In the genomic region with DNA sequence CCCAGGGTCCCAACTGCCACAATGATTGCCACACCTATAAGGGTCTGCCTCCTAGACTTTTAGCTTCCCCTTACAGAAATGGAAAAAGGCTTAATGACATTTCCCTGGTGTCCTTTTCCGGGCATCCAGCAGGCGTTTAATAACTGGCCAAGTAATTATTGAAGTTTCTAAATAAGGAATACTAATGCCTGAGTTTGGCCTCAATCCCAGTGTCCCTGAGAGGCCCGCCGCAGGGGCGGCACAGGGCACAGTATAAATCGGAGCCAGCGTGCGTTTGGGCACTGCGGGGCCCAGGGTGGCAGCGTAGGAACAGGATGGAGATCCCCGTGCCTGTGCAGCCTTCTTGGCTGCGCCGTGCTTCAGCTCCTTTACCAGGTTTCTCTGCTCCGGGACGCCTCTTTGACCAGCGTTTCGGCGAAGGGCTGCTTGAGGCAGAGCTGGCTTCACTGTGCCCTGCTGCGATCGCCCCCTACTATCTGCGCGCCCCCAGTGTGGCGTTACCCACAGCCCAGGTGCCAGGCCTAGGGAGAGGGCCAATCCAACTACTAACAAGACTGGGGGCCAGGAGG, we compare ENCODE assay signal across 8 mouse cellular contexts. TPM values are rescaled to one million over a fixed set of nuclear protein-coding genes. Genes with fewer than 3 reads are reported as not detected.
DNase-seq lines count a peak whose midpoint lies in the region; ATAC-seq and TF ChIP-seq lines count a peak whose summit lies in the region.

No protein-coding gene starts in this region.

- H3K4me2 ChIP-seq in hindbrain, embryonic 14.5 days (replicated peaks) = peak overlapping the region; percentile 74
- H3K4me2 ChIP-seq in myocyte (ENCODE audit: low read depth) = peak overlapping the region; percentile 75

- H3K79me2 ChIP-seq in liver, adult 2 months (ENCODE audit: control insufficient read depth, insufficient read depth, low read length) = no peaks in the 10 kb centered on the region
- no peaks in the 10 kb centered on the region for H3K79me2 ChIP-seq in myocyte (ENCODE audit: control insufficient read depth, insufficient read depth)

- peak; percentile 65; the same call in 1 of the 2 replicates for TF ChIP-seq POLR2A in liver, adult 2 months (IDR thresholded peaks at IDR 0.05; ENCODE audit: extremely low read depth, insufficient read depth, low read length)
- TF ChIP-seq POLR2A in myocyte (IDR thresholded peaks at IDR 0.05; ENCODE audit: insufficient read length, low read depth) = peak; percentile 82

- H3K9me3 ChIP-seq in hindbrain, embryonic 14.5 days (ENCODE audit: control insufficient read depth, low read length) = no peaks in the 10 kb centered on the region

- peaks cover 8% of the 10 kb centered on the region; the same call in 1 of the 2 replicates for H3K27me3 ChIP-seq in hindbrain, embryonic 14.5 days (ENCODE audit: control insufficient read depth, insufficient read depth, low read length)
- H3K27me3 ChIP-seq in liver, adult 2 months (ENCODE audit: control insufficient read depth, insufficient read depth, low read length) = no peaks in the 10 kb centered on the region
- no peaks in the 10 kb centered on the region for H3K27me3 ChIP-seq in myocyte (ENCODE audit: control insufficient read depth, insufficient read depth, insufficient read length)

- H3K27ac ChIP-seq in gastrocnemius, adult 2 months = peak overlapping the region; percentile 98
- peak overlapping the region; percentile 61; the same call in 1 of the 2 replicates for H3K27ac ChIP-seq in hindbrain, embryonic 14.5 days
- H3K27ac ChIP-seq in liver, adult 2 months (replicated peaks; ENCODE audit: insufficient read depth, low read depth, low read length) = peak overlapping the region; percentile 91

- 7% methylated on average over 23 of the region's 23 CpGs for WGBS in hindbrain, embryonic 14.5 days
- 1% methylated on average over 23 of the region's 23 CpGs for whole genome bisulfite sequencing in liver, adult 2 months

- H3ac ChIP-seq in myocyte (ENCODE audit: control insufficient read depth, insufficient read length) = peak overlapping the region; percentile 8

- no peak for TF ChIP-seq CTCF in gastrocnemius, adult 2 months (IDR thresholded peaks at IDR 0.05)
- no peak for TF ChIP-seq CTCF in liver, adult 2 months (IDR thresholded peaks at IDR 0.05; ENCODE audit: low read depth, low read length)

- peak; percentile 24 for DNase-seq in embryo, embryonic 11 days
- no peak for DNase-seq in embryo, embryonic 10.5 days (ENCODE audit: low spot score)
- peak; percentile 61 to 71 for DNase-seq in cerebellum, adult 18-20 months
- DNase-seq in gastrocnemius, adult 2 months = peak; percentile 85
- no peak for DNase-seq in hindbrain, embryonic 14.5 days (ENCODE audit: low spot score)
- DNase-seq in liver, adult 2 months (ENCODE audit: extremely low read depth, low read depth, low spot score) = peak; percentile 65

- no peak for ATAC-seq in hindbrain, embryonic 14.5 days (ENCODE audit: low FRiP score)
- no peak for ATAC-seq in monocyte, adult 5-6 weeks (replicated peaks; ENCODE audit: insufficient number of reproducible peaks, low FRiP score, low TSS enrichment, poor library complexity, severe bottlenecking)

- intact Hi-C loops in gastrocnemius, adult 2 months (cut with DNase I) = no loop called here

- H3K36me3 ChIP-seq in hindbrain, embryonic 14.5 days (replicated peaks; ENCODE audit: control insufficient read depth, insufficient read depth) = peaks cover 36% of the 10 kb centered on the region
- peaks cover 5% of the 10 kb centered on the region; the same call in 1 of the 2 replicates for H3K36me3 ChIP-seq in liver, adult 2 months (ENCODE audit: control insufficient read depth, insufficient read depth, low read length)
- peaks cover 16% of the 10 kb centered on the region for H3K36me3 ChIP-seq in myocyte (ENCODE audit: control insufficient read depth, insufficient read depth)

- H3K4me3 ChIP-seq in gastrocnemius, adult 2 months = peak overlapping the region; percentile 78
- peak overlapping the region; percentile 54 for H3K4me3 ChIP-seq in hindbrain, embryonic 14.5 days (replicated peaks; ENCODE audit: low read length)
- peak overlapping the region; percentile 69 for H3K4me3 ChIP-seq in liver, adult 2 months (ENCODE audit: insufficient read depth, low read depth, low read length)
- peak overlapping the region; percentile 68 for H3K4me3 ChIP-seq in myocyte

- H3K9ac ChIP-seq in hindbrain, embryonic 14.5 days = peak overlapping the region; percentile 50; the same call in 1 of the 2 replicates
- peak overlapping the region; percentile 84 for H3K9ac ChIP-seq in liver, adult 2 months (ENCODE audit: low read depth, low read length)

- H3K4me1 ChIP-seq in hindbrain, embryonic 14.5 days (replicated peaks; ENCODE audit: control insufficient read depth, insufficient read depth, low read length) = peaks cover 14% of the 10 kb centered on the region
- peaks cover 5% of the 10 kb centered on the region; the same call in 1 of the 2 replicates for H3K4me1 ChIP-seq in liver, adult 2 months (ENCODE audit: control insufficient read depth, insufficient read depth, low read length)

TF ChIP-seq in myocyte, 11 proteins besides CTCF, POLR2A, EP300 and RAD21:
- no peak for TF ChIP-seq MAX (IDR thresholded peaks at IDR 0.05; ENCODE audit: low read depth)
- peak; percentile 93 for TF ChIP-seq POLR2AphosphoS2 (IDR thresholded peaks at IDR 0.05; ENCODE audit: insufficient read length, low read depth)

RNA-seq across cellular contexts. Expression of a gene that starts 1.0 kb away (rescaled TPM):
- 1 to 10 TPM; 5.5 to 7.3 TPM for total RNA-seq in gastrocnemius, adult 2 months (2021)
- polyA plus RNA-seq in hindbrain, embryonic 14.5 days (2014; fragmentation: Nextera tagmentation; extraction: Ambion mirVana) = 10.4 and 11.0 TPM in 2 replicates
- 1.6 and 2.3 TPM in 2 replicates for total RNA-seq in liver, adult 2 months (2014; rRNA removed)
- 3.2 and 4.5 TPM in 2 replicates for polyA plus RNA-seq in liver, adult 2 months (2012; rRNA removed)
- 3.8 TPM for polyA plus RNA-seq in myocyte (2012; fragmentation: generic; extraction: Trizol)
- 1.7 to 4.3 TPM (median 3.3 TPM) in 3 replicates for total RNA-seq in monocyte, adult 5-6 weeks (2017)

RNA-seq across cellular contexts. Expression of a gene that starts 1.1 kb away (rescaled TPM):
- total RNA-seq in gastrocnemius, adult 2 months (2021) = 1,000 to 10,000 TPM in 1 of 2 experiments, 100 to 1,000 TPM in 1; 867 to 2,532 TPM
- 9.3 and 12.6 TPM in 2 replicates for polyA plus RNA-seq in hindbrain, embryonic 14.5 days (2014; fragmentation: Nextera tagmentation; extraction: Ambion mirVana)
- total RNA-seq in liver, adult 2 months (2014; rRNA removed) = 2.2 and 2.5 TPM in 2 replicates
- 22.5 and 29.2 TPM in 2 replicates for polyA plus RNA-seq in liver, adult 2 months (2012; rRNA removed)
- polyA plus RNA-seq in myocyte (2012; fragmentation: generic; extraction: Trizol) = 27.8 TPM
- 0.19 to 2.7 TPM (median 1.5 TPM) in 3 replicates for total RNA-seq in monocyte, adult 5-6 weeks (2017)

RNA-seq across cellular contexts. Expression of a gene that starts 6.5 kb away (rescaled TPM):
- total RNA-seq in gastrocnemius, adult 2 months (2021) = 10 to 100 TPM in 1 of 2 experiments, 1 to 10 TPM in 1; 9.2 to 10.5 TPM
- 49.2 and 49.4 TPM in 2 replicates for polyA plus RNA-seq in hindbrain, embryonic 14.5 days (2014; fragmentation: Nextera tagmentation; extraction: Ambion mirVana)
- 2.7 and 4.0 TPM in 2 replicates for total RNA-seq in liver, adult 2 months (2014; rRNA removed)
- 18.8 and 22.4 TPM in 2 replicates for polyA plus RNA-seq in liver, adult 2 months (2012; rRNA removed)
- 55.3 TPM for polyA plus RNA-seq in myocyte (2012; fragmentation: generic; extraction: Trizol)
- total RNA-seq in monocyte, adult 5-6 weeks (2017) = 8.1 to 26.1 TPM (median 10.0 TPM) in 3 replicates

RNA-seq across cellular contexts. Expression of a gene that starts 10.0 kb away (rescaled TPM):
- total RNA-seq in gastrocnemius, adult 2 months (2021) = 10 to 100 TPM; 53.8 to 62.5 TPM
- 88.7 and 105 TPM in 2 replicates for polyA plus RNA-seq in hindbrain, embryonic 14.5 days (2014; fragmentation: Nextera tagmentation; extraction: Ambion mirVana)
- 12.4 and 16.2 TPM in 2 replicates for total RNA-seq in liver, adult 2 months (2014; rRNA removed)
- 31.3 and 34.6 TPM in 2 replicates for polyA plus RNA-seq in liver, adult 2 months (2012; rRNA removed)
- 72.3 TPM for polyA plus RNA-seq in myocyte (2012; fragmentation: generic; extraction: Trizol)
- 66.7 to 101 TPM (median 99.2 TPM) in 3 replicates for total RNA-seq in monocyte, adult 5-6 weeks (2017)

RNA-seq across cellular contexts. Expression of a gene that starts 10.0 kb away (rescaled TPM):
- 1 to 10 TPM; 1.8 to 2.2 TPM for total RNA-seq in gastrocnemius, adult 2 months (2021)
- 6.5 and 9.2 TPM in 2 replicates for polyA plus RNA-seq in hindbrain, embryonic 14.5 days (2014; fragmentation: Nextera tagmentation; extraction: Ambion mirVana)
- 1.9 and 2.8 TPM in 2 replicates for total RNA-seq in liver, adult 2 months (2014; rRNA removed)
- 0.70 and 0.91 TPM in 2 replicates for polyA plus RNA-seq in liver, adult 2 months (2012; rRNA removed)
- polyA plus RNA-seq in myocyte (2012; fragmentation: generic; extraction: Trizol) = 1.0 TPM
- 3.5 to 14.5 TPM (median 11.1 TPM) in 3 replicates for total RNA-seq in monocyte, adult 5-6 weeks (2017)

Comparison
In these comparisons a context has a peak if more than half of its experiments do, and no peak if none do; other contexts are left out.
1. DNase-seq: peak in embryo, embryonic 11 days (single experiment), cerebellum, adult 18-20 months (2 of 2), gastrocnemius, adult 2 months (single experiment) and liver, adult 2 months (single experiment); none in embryo, embryonic 10.5 days (single experiment) and hindbrain, embryonic 14.5 days (single experiment).
2. RNA of a gene that starts 1.1 kb away (total RNA-seq): 867 to 2,532 TPM in gastrocnemius, adult 2 months; 2.2 to 2.5 TPM in liver, adult 2 months and 0.19 to 2.7 TPM in monocyte, adult 5-6 weeks; every median in the first group is over 100 times any median in the second.
3. Peak in every context shown above with its lines, with median percentiles within 50 percentile points of each other: H3K27ac ChIP-seq and H3K4me3 ChIP-seq.